Mouse (Mus musculus): ENCODE data around the gene Nat9.

Nat9 gene

GRCm38 (mm10) chr11:115176399-115177190 lies 11.1 kb downstream of the Nat9 start:
- DNase-seq (ENCODE audit: low read depth, low spot score): no peak

- DNase-seq (ENCODE audit: low read depth, low spot score): no peak
Observed at GRCm38 (mm10) chr11:115173549-115174339, 13.9 kb downstream of the Nat9 start.

- no peak for DNase-seq (ENCODE audit: low read depth, low spot score)
Observed at GRCm38 (mm10) chr11:115172825-115173287, 14.8 kb downstream of the Nat9 start.

GRCm38 (mm10) chr11:115171125-115171524 lies 16.5 kb downstream of the Nat9 start:
- DNase-seq (ENCODE audit: low read depth, low spot score): no peak

GRCm38 (mm10) chr11:115169430-115169829 lies 18.2 kb downstream of the Nat9 start:
- no peak for DNase-seq (ENCODE audit: low read depth, low spot score)

- no peak for DNase-seq (ENCODE audit: low read depth, low spot score)
Observed at GRCm38 (mm10) chr11:115167631-115168249, 19.9 kb downstream of the Nat9 start.

GRCm38 (mm10) chr11:115166776-115167175 lies 20.9 kb downstream of the Nat9 start:
- DNase-seq (ENCODE audit: low read depth, low spot score): no peak

GRCm38 (mm10) chr11:115164976-115165374 lies 22.7 kb downstream of the Nat9 start:
- DNase-seq (ENCODE audit: low read depth, low spot score): no peak

- DNase-seq (ENCODE audit: low read depth, low spot score): no peak
Observed at GRCm38 (mm10) chr11:115164341-115164975, 23.2 kb downstream of the Nat9 start.

GRCm38 (mm10) chr11:115163568-115164150 lies 24.0 kb downstream of the Nat9 start:
- DNase-seq (ENCODE audit: low read depth, low spot score): no peak

- peak; percentile 94 for DNase-seq (ENCODE audit: low read depth, low spot score)
Observed at GRCm38 (mm10) chr11:115162832-115163480, 24.7 kb downstream of the Nat9 start, which contains the start of gene Slc9a3r1. TSS of gene Slc9a3r1 (plus strand) at chr11:115163341.

- no peak for DNase-seq (ENCODE audit: low read depth, low spot score)
Observed at GRCm38 (mm10) chr11:115162205-115162601, 25.5 kb downstream of the Nat9 start.

GRCm38 (mm10) chr11:115161578-115162204 lies 26.0 kb downstream of the Nat9 start:
- DNase-seq (ENCODE audit: low read depth, low spot score): no peak

GRCm38 (mm10) chr11:115160883-115161577 lies 26.6 kb downstream of the Nat9 start:
- DNase-seq (ENCODE audit: low read depth, low spot score): no peak

GRCm38 (mm10) chr11:115160016-115160797 lies 27.5 kb downstream of the Nat9 start:
- no peak for DNase-seq (ENCODE audit: low read depth, low spot score)

GRCm38 (mm10) chr11:115157933-115158719 lies 29.5 kb downstream of the Nat9 start:
- no peak for DNase-seq (ENCODE audit: low read depth, low spot score)

- no peak for DNase-seq (ENCODE audit: low read depth, low spot score)
Observed at GRCm38 (mm10) chr11:115155053-115155634, 32.5 kb downstream of the Nat9 start.
